Mouse (Mus musculus) E14TG2a.4 (cell line): ENCODE results near the gene Trpm6.
A peak's percentile ranks its signal among the peaks of the same experiment; 100 is the strongest.
"Not testable (repeated sequence)": the region's sequence is repeated elsewhere in the genome, so short reads cannot be mapped to it uniquely, and the experiment has no call there.

ENCODE experiments used
- H3K27me3 ChIP-seq: 2 replicates; pipeline ENCODE4 v1.6.1; 2014; ENCODE audit warnings: low read length, control low read depth; ENCODE audit not compliant: insufficient read depth
- H3K36me3 ChIP-seq: 2 replicates; pipeline ENCODE4 v1.6.1; 2014; ENCODE audit warnings: low read length, control low read depth; ENCODE audit not compliant: insufficient read depth
- H3K4me1 ChIP-seq: replicated peaks from 2 replicates; pipeline ENCODE4 v1.6.1; 2014; ENCODE audit warnings: low read depth, low read length, control low read depth
- H3K4me3 ChIP-seq: replicated peaks from 2 replicates; pipeline ENCODE4 v1.5.1; 2014; ENCODE audit warnings: mild to moderate bottlenecking, low read length
- H3K9me3 ChIP-seq: 2 replicates; pipeline ENCODE4 v1.6.1; 2014; ENCODE audit warnings: low read length, control low read depth
- CTCF ChIP-seq: conservative IDR thresholded peaks from 2 replicates; pipeline ENCODE4 v1.5.1; 2014; ENCODE audit warnings: low read length
- NANOG ChIP-seq: IDR thresholded peaks from 2 replicates; pipeline ENCODE4 v1.6.1; 2014; ENCODE audit warnings: borderline replicate concordance, low read length, mixed read lengths
- POU5F1 ChIP-seq: IDR thresholded peaks from 2 replicates; pipeline ENCODE4 v1.6.1; 2014; ENCODE audit warnings: low read length, borderline replicate concordance

Gene Trpm6

GRCm38 (mm10) chr19:18749598-18750339, at the start of gene Trpm6:
TSS of gene Trpm6 (plus strand) at chr19:18749983.
- peaks cover 21% of the 10 kb centered on the region for H3K9me3 ChIP-seq
- peaks cover 28% of the 10 kb centered on the region for H3K27me3 ChIP-seq
- no peaks in the 10 kb centered on the region for H3K36me3 ChIP-seq
- peak within 1 kb of the TSS; percentile 77 for H3K4me3 ChIP-seq
- peaks cover 12% of the 10 kb centered on the region for H3K4me1 ChIP-seq
- TF ChIP-seq NANOG: no peak
- TF ChIP-seq CTCF: no peak
- TF ChIP-seq POU5F1: no peak

- no peak for TF ChIP-seq CTCF
- no peak for TF ChIP-seq NANOG
- TF ChIP-seq POU5F1: no peak
- H3K36me3 ChIP-seq: peaks cover 12% of the 10 kb centered on the region
- H3K4me1 ChIP-seq: peaks cover 42% of the 10 kb centered on the region
- H3K4me3 ChIP-seq: no peak overlapping the region
- no peaks in the 10 kb centered on the region for H3K27me3 ChIP-seq
- H3K9me3 ChIP-seq: no peaks in the 10 kb centered on the region
Measured at GRCm38 (mm10) chr19:18708101-18708500, 41.7 kb upstream of the Trpm6 start.

- Histone ChIP-seq H3K36me3 (peaks cover 22% of the 10 kb centered on the region), H3K4me3 (no peak overlapping the region), H3K9me3 (no peaks in the 10 kb centered on the region), H3K27me3 (no peaks in the 10 kb centered on the region), H3K4me1 (peaks cover 61% of the 10 kb centered on the region)
- TF ChIP-seq POU5F1 (no peak), NANOG (peak; percentile 96)
Measured at GRCm38 (mm10) chr19:18710903-18711302, 38.9 kb upstream of the Trpm6 start.

GRCm38 (mm10) chr19:18711589-18711988, 38.2 kb upstream of the Trpm6 start:
- Histone ChIP-seq H3K4me1 (peaks cover 65% of the 10 kb centered on the region), H3K27me3 (no peaks in the 10 kb centered on the region), H3K36me3 (peaks cover 22% of the 10 kb centered on the region), H3K4me3 (no peak overlapping the region), H3K9me3 (no peaks in the 10 kb centered on the region)
- no peak for TF ChIP-seq NANOG

- TF ChIP-seq POU5F1: no peak
- no peak for TF ChIP-seq NANOG
- no peak for TF ChIP-seq CTCF
- H3K4me1 ChIP-seq: peaks cover 67% of the 10 kb centered on the region
- H3K9me3 ChIP-seq: no peaks in the 10 kb centered on the region
- H3K36me3 ChIP-seq: peaks cover 28% of the 10 kb centered on the region
- H3K4me3 ChIP-seq: peak overlapping the region; percentile 99
- H3K27me3 ChIP-seq: no peaks in the 10 kb centered on the region
Measured at GRCm38 (mm10) chr19:18712153-18712865, 37.5 kb upstream of the Trpm6 start.

GRCm38 (mm10) chr19:18712866-18713300, 36.9 kb upstream of the Trpm6 start, which contains the start of gene D030056L22Rik:
TSS of gene D030056L22Rik (plus strand) at chr19:18713193.
- Histone ChIP-seq H3K4me3 (peak within 1 kb of the TSS; percentile 99), H3K4me1 (peaks cover 64% of the 10 kb centered on the region), H3K36me3 (peaks cover 29% of the 10 kb centered on the region), H3K27me3 (no peaks in the 10 kb centered on the region), H3K9me3 (no peaks in the 10 kb centered on the region)
- TF ChIP-seq CTCF: peak; percentile 29
- TF ChIP-seq POU5F1: no peak

GRCm38 (mm10) chr19:18713357-18713756, 36.4 kb upstream of the Trpm6 start:
- not testable (repeated sequence) for H3K27me3 ChIP-seq, H3K9me3 ChIP-seq
- peak overlapping the region; percentile 99 for H3K4me3 ChIP-seq
- peaks cover 34% of the 10 kb centered on the region for H3K36me3 ChIP-seq
- H3K4me1 ChIP-seq: peaks cover 64% of the 10 kb centered on the region

GRCm38 (mm10) chr19:18716374-18716773, 33.4 kb upstream of the Trpm6 start:
- H3K4me3 ChIP-seq: peak overlapping the region; percentile 99; the same call in 1 of the 2 replicates
- H3K27me3 ChIP-seq: no peaks in the 10 kb centered on the region
- TF ChIP-seq CTCF (peak; percentile 99), POU5F1 (no peak)

GRCm38 (mm10) chr19:18720337-18720736, 29.4 kb upstream of the Trpm6 start:
- H3K27me3 ChIP-seq: no peaks in the 10 kb centered on the region
- H3K36me3 ChIP-seq: peaks cover 31% of the 10 kb centered on the region
- TF ChIP-seq NANOG: no peak

More at GRCm38 (mm10) chr19:18716374-18716773, 33.4 kb upstream of the Trpm6 start:
- H3K9me3 ChIP-seq: no peaks in the 10 kb centered on the region
- peaks cover 43% of the 10 kb centered on the region for H3K36me3 ChIP-seq
- H3K4me1 ChIP-seq: peaks cover 50% of the 10 kb centered on the region

More at GRCm38 (mm10) chr19:18720337-18720736, 29.4 kb upstream of the Trpm6 start:
- Histone ChIP-seq H3K9me3 (no peaks in the 10 kb centered on the region), H3K4me1 (peaks cover 26% of the 10 kb centered on the region), H3K4me3 (no peak overlapping the region)
